Mouse (Mus musculus): ENCODE results near the gene Traf3. TPM values are rescaled to one million over a fixed set of nuclear protein-coding genes. Genes with fewer than 3 reads are reported as not detected.

Traf3 gene
- polyA plus RNA-seq (2015; fragmentation: Nextera tagmentation; extraction: Ambion mirVana): 18.6 and 18.7 TPM in 2 replicates

DNA sequence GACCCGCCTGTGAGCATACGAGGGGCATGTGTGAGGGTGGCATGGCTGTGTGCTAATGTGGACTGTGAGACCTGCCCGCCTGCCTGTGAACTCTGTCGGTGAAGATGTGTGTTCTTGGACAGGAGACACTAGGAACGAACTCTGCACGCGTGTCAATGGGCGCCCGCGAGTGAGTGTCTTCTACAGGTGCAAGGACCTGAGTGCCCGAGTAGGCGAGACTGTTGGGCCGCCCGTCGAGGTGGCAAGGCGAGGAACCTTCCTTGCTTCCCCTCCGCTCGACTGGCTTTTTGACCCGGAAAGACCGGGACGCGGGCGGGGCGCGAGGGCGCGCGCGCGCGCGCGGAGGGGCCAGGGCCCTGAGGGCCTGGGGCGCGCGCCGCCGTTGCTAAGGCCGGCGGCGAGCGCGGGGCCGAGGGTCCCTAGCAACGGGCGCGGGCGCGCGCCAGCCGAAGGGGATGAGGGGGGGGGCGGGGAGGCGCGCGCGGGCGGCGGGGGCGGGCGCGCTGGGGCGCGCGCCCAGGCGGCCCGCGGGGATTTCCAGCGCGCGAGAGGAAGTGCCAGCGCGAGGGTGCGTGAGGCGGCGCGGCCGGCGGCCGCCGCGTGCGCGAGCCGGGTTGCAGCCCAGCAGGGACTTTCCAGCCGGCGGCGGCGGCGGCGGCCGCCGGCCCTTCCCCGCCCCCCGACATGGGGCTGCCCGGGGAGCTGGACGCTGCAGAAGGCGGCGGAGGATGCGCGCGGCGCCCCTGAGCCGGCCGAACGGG lies at the start of gene Traf3:
Gene Traf3 (plus strand): TSS at position 540 of the 761 bp plus-strand sequence.
- Histone ChIP-seq H3K4me1 (replicated peaks) (peaks cover 76% of the 10 kb centered on the region), H3K36me3 (no peaks in the 10 kb centered on the region), H3K27me3 (no peaks in the 10 kb centered on the region), H3K4me2 (peak within 1 kb of the TSS; percentile 78), H3K9me3 (no peaks in the 10 kb centered on the region), H3K27ac (replicated peaks) (peak within 1 kb of the TSS; percentile 91), H3K4me3 (peak within 1 kb of the TSS; percentile 90), H3K9ac (peak within 1 kb of the TSS; percentile 85)
- ATAC-seq (ENCODE audit: low FRiP score, low read depth): peak; percentile 20
- 6% methylated on average over 54 of the region's 105 CpGs for WGBS

GRCm38 (mm10) chr12:111119506-111120085 lies 46.6 kb upstream of the Traf3 start:
- Histone ChIP-seq H3K27me3 (no peaks in the 10 kb centered on the region), H3K27ac (replicated peaks) (no peak overlapping the region), H3K4me3 (no peak overlapping the region), H3K4me2 (no peak overlapping the region), H3K9me3 (no peaks in the 10 kb centered on the region), H3K4me1 (replicated peaks) (peaks cover 4% of the 10 kb centered on the region), H3K36me3 (peaks cover 14% of the 10 kb centered on the region), H3K9ac (no peak overlapping the region)
- WGBS: 90% methylated on average over 5 of the region's 5 CpGs
- no peak for ATAC-seq (ENCODE audit: low FRiP score, low read depth)

GRCm38 (mm10) chr12:111120976-111121645 lies 45.1 kb upstream of the Traf3 start:
- H3K36me3 ChIP-seq: peaks cover 14% of the 10 kb centered on the region
- H3K9ac ChIP-seq: no peak overlapping the region
- H3K27ac ChIP-seq (replicated peaks): no peak overlapping the region
- H3K27me3 ChIP-seq: no peaks in the 10 kb centered on the region
- WGBS: 89% methylated on average over 9 of the region's 9 CpGs
- peaks cover 10% of the 10 kb centered on the region for H3K4me1 ChIP-seq (replicated peaks)
- ATAC-seq (ENCODE audit: low FRiP score, low read depth): no peak
- no peak overlapping the region for H3K4me2 ChIP-seq
- H3K9me3 ChIP-seq: no peaks in the 10 kb centered on the region
- H3K4me3 ChIP-seq: no peak overlapping the region

DNA sequence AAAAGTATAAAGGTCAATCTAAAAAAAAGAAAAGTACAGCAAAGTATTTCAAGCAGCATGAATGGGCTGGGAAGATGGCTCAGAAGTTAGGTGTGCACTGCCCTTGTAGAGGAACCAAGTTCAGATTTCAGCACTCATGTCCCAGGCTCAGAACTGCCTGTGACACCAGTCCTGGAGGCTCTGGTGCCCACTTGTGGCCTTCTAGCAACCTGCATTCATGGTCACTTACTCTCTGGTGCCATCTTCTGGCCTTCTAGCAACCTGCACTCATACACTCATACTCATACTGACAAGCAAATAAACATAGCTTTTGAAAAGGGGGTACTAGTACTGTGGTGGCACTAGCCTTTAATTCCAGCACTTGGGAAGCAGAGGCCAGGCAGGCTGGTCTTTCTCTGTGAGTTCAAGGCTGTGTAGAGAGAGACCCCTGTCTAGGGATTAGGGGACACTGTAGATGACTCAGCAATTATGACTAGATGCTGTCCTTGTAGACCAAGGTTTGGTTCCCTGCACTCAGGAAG lies 43.8 kb upstream of the Traf3 start:
- no peak overlapping the region for H3K4me3 ChIP-seq
- H3K9me3 ChIP-seq: no peaks in the 10 kb centered on the region
- no peak overlapping the region for H3K4me2 ChIP-seq
- no peak for ATAC-seq (ENCODE audit: low FRiP score, low read depth)
- peaks cover 7% of the 10 kb centered on the region for H3K36me3 ChIP-seq
- no peak overlapping the region for H3K9ac ChIP-seq
- H3K27me3 ChIP-seq: no peaks in the 10 kb centered on the region
- peaks cover 10% of the 10 kb centered on the region for H3K4me1 ChIP-seq (replicated peaks)
- no peak overlapping the region for H3K27ac ChIP-seq (replicated peaks)

GRCm38 (mm10) chr12:111124601-111125260 lies 41.4 kb upstream of the Traf3 start:
- H3K36me3 ChIP-seq: no peaks in the 10 kb centered on the region
- H3K4me1 ChIP-seq (replicated peaks): peaks cover 10% of the 10 kb centered on the region
- 53% methylated on average over 14 of the region's 14 CpGs for WGBS
- H3K4me2 ChIP-seq: peak overlapping the region; percentile 16; the same call in 1 of the 2 replicates
- no peaks in the 10 kb centered on the region for H3K9me3 ChIP-seq
- H3K9ac ChIP-seq: no peak overlapping the region
- ATAC-seq (ENCODE audit: low FRiP score, low read depth): no peak
- no peaks in the 10 kb centered on the region for H3K27me3 ChIP-seq
- H3K4me3 ChIP-seq: no peak overlapping the region
- peak overlapping the region; percentile 47; the same call in 1 of the 2 replicates for H3K27ac ChIP-seq (replicated peaks)

DNA sequence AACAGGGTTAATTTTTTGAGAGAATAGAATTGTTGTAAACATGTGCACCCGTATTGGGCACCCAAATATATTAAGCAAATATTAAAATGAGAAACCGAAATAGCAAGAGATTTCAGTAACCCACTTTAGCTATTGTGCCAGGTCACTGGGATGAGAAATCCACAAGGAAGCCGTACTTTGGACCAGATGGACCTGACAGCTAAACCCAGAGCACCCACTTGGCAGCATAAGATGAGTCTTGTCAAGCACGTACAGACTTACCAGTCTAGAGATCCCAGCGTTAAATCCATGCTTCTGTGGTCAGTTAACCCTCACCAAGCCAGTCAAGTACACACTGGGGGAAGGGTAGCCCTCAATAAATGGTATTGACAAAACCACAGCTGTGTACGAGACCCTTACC lies 40.5 kb upstream of the Traf3 start:
- 74% methylated on average over 6 of the region's 6 CpGs for WGBS
- Histone ChIP-seq H3K4me2 (no peak overlapping the region), H3K36me3 (no peaks in the 10 kb centered on the region), H3K4me1 (replicated peaks) (peaks cover 10% of the 10 kb centered on the region), H3K27ac (replicated peaks) (no peak overlapping the region), H3K9ac (no peak overlapping the region), H3K27me3 (no peaks in the 10 kb centered on the region), H3K9me3 (no peaks in the 10 kb centered on the region), H3K4me3 (no peak overlapping the region)
- ATAC-seq (ENCODE audit: low FRiP score, low read depth): no peak

GRCm38 (mm10) chr12:111134169-111134568 lies 32.0 kb upstream of the Traf3 start:
- WGBS: 65% methylated on average over 7 of the region's 7 CpGs
- no peaks in the 10 kb centered on the region for H3K9me3 ChIP-seq
- no peak overlapping the region for H3K4me3 ChIP-seq
- no peak overlapping the region for H3K9ac ChIP-seq
- H3K27me3 ChIP-seq: no peaks in the 10 kb centered on the region
- no peak overlapping the region for H3K4me2 ChIP-seq
- no peaks in the 10 kb centered on the region for H3K36me3 ChIP-seq
- no peak overlapping the region for H3K27ac ChIP-seq (replicated peaks)
- H3K4me1 ChIP-seq (replicated peaks): 0 out of 2 replicates have a peak, but pooled peaks cover 3% of the 10 kb centered on the region
- ATAC-seq (ENCODE audit: low FRiP score, low read depth): no peak; the same call in 1 of the 2 replicates

DNA sequence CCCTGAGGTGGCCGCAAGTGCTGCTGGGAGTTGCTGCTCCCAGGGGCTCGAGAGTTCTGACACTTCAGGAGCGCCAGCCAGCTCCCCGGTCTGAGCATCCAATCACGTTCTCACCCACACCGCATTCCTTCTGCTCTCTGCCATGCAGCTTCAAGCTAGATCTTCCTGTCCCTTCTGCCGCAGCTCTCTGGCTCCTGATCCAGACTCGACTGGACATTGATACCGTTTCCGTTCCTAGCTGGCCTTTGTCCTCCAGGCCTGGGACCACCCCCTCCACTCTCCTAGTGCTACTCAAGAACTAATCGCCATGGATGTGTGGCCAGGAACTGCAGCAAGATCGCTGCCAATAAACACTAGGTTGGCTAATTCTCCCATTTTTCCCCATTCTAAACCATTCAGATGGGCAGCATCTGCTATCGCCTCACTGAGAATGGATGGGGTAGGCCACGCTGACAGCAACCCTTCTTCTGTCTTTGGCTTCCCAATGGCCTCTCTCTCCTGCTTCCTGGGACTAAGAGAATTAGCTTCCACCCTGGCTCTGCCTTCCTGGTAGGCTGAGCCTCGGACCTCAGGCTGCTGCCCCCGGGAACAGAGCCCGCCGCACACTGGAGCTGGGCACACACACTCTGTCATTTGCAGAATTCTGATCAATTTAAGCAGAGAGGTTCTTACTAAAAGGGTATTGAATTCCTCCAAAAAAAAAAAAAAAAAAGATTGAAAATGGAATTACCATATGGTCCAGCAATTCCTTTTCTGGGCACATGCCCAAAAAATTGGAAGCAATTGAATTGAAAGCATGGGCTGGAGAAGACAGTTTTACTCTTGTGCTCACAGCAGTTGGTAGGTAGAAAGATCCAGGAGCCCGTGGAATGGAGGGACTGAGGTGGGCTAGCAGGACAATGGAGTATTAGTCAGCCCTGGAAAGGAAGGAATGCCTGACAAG lies 31.1 kb upstream of the Traf3 start:
- H3K27me3 ChIP-seq: no peaks in the 10 kb centered on the region
- no peak overlapping the region for H3K4me2 ChIP-seq
- no peak overlapping the region for H3K9ac ChIP-seq
- 0 out of 2 replicates have a peak, but pooled peaks cover 3% of the 10 kb centered on the region for H3K4me1 ChIP-seq (replicated peaks)
- H3K36me3 ChIP-seq: no peaks in the 10 kb centered on the region
- WGBS: 63% methylated on average over 19 of the region's 19 CpGs
- no peaks in the 10 kb centered on the region for H3K9me3 ChIP-seq
- H3K4me3 ChIP-seq: no peak overlapping the region
- peak overlapping the region; percentile 64 for H3K27ac ChIP-seq (replicated peaks)
- ATAC-seq (ENCODE audit: low FRiP score, low read depth): peak; percentile 69

GRCm38 (mm10) chr12:111135953-111136352 lies 30.2 kb upstream of the Traf3 start:
- Histone ChIP-seq H3K9ac (no peak overlapping the region), H3K36me3 (no peaks in the 10 kb centered on the region), H3K4me2 (no peak overlapping the region), H3K27me3 (no peaks in the 10 kb centered on the region), H3K9me3 (no peaks in the 10 kb centered on the region), H3K4me1 (replicated peaks) (0 out of 2 replicates have a peak, but pooled peaks cover 3% of the 10 kb centered on the region), H3K27ac (replicated peaks) (no peak overlapping the region; the same call in 1 of the 2 replicates), H3K4me3 (no peak overlapping the region)
- WGBS: 67% methylated on average over 3 of the region's 3 CpGs
- ATAC-seq (ENCODE audit: low FRiP score, low read depth): no peak

DNA sequence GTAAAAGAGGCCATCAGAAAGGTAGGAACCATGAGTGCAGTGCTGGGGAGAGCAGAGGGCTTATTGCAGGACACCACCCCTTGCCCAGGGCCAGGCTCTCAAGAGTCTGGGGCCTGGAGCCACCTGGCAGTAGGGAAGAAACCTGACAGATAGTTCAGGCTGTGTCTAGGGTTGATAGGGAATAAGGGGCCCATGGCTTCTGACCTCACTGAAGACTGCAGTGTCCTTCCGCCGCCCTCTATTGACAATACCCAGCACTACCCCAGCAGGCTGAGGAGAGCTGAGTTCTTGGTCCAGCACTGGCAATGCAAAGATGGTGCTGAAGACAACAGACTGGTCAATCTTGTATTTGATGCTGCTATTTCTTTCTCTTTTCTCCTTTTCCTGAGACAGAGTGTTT lies 29.1 kb upstream of the Traf3 start:
- Histone ChIP-seq H3K9me3 (no peaks in the 10 kb centered on the region), H3K4me3 (no peak overlapping the region), H3K4me1 (replicated peaks) (0 out of 2 replicates have a peak, but pooled peaks cover 3% of the 10 kb centered on the region), H3K27ac (replicated peaks) (no peak overlapping the region), H3K9ac (no peak overlapping the region), H3K4me2 (no peak overlapping the region), H3K27me3 (no peaks in the 10 kb centered on the region), H3K36me3 (no peaks in the 10 kb centered on the region)
- WGBS: 70% methylated on average over 2 of the region's 2 CpGs
- no peak for ATAC-seq (ENCODE audit: low FRiP score, low read depth)

All from hindbrain, embryonic 15.5 days (tissue).